Mouse (Mus musculus) E14TG2a.4 (cell line): ENCODE results near the gene Adam10.

Experiments
- CTCF ChIP-seq: conservative IDR thresholded peaks from 2 replicates; pipeline ENCODE4 v1.5.1; 2014; ENCODE audit warnings: low read length
- NANOG ChIP-seq: IDR thresholded peaks from 2 replicates; pipeline ENCODE4 v1.6.1; 2014; ENCODE audit warnings: borderline replicate concordance, low read length, mixed read lengths
- POU5F1 ChIP-seq: IDR thresholded peaks from 2 replicates; pipeline ENCODE4 v1.6.1; 2014; ENCODE audit warnings: low read length, borderline replicate concordance

DNA sequence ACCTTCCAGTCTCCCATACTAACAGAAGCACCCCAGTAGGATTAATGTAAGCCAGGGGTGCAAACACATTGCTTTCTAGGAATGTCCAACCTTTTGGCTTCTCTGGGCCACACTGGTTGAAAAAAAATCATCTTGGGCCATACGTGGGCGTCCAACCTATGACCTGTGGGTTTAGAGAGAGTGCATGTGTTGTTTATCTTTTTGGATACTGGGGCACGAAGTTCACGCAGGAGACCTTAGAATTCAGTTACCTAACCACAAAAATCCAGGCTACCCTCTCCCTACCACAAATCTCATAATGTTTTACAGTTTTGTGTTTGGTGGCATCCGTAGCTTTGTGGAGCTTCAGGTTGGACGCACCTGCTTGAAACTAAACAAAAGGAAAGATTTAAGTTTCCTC lies 149.1 kb downstream of the Adam10 start:
- TF ChIP-seq CTCF (no peak), NANOG (no peak), POU5F1 (no peak)
